Mouse (Mus musculus) lung, embryonic 16.5 days (tissue): ENCODE measurements around the gene Slc25a44. TPM values are rescaled to one million over a fixed set of nuclear protein-coding genes. Genes with fewer than 3 reads are reported as not detected.

Experiments
- ATAC-seq: fragments of 200-750 bp; cut with Nextera tagmentation; 2 replicates; pipeline ENCODE4 v1.8.0; 2017; ENCODE audit warnings: low read depth, mild to moderate bottlenecking, moderate library complexity
- H3K27ac ChIP-seq: fragments of 300-500 bp; sonication (generic); 2 replicates; pipeline ENCODE4 v1.5.1; 2014; ENCODE audit warnings: mild to moderate bottlenecking, control low read depth, low read length
- H3K27me3 ChIP-seq: fragments of 300-500 bp; sonication (generic); 2 replicates; pipeline ENCODE4 v1.6.1; 2014; ENCODE audit warnings: low read depth, low read length, mixed read lengths; ENCODE audit not compliant: control insufficient read depth, insufficient read depth
- H3K36me3 ChIP-seq: fragments of 300-500 bp; sonication (generic); 2 replicates; pipeline ENCODE4 v1.6.1; 2014; ENCODE audit warnings: low read length; ENCODE audit not compliant: control insufficient read depth, insufficient read depth
- H3K4me1 ChIP-seq: fragments of 300-500 bp; sonication (generic); replicated peaks from 2 replicates; pipeline ENCODE4 v1.6.1; 2014; ENCODE audit warnings: low read length, mixed read lengths; ENCODE audit not compliant: control insufficient read depth, insufficient read depth
- H3K4me2 ChIP-seq: fragments of 300-500 bp; sonication (generic); 2 replicates; pipeline ENCODE4 v1.6.1; 2014; ENCODE audit warnings: low read depth, low read length, control low read depth
- H3K4me3 ChIP-seq: fragments of 300-500 bp; sonication (generic); 2 replicates; pipeline ENCODE4 v1.5.1; 2014; ENCODE audit warnings: mild to moderate bottlenecking, low read length, control low read depth
- H3K9ac ChIP-seq: fragments of 300-500 bp; sonication (generic); 2 replicates; pipeline ENCODE4 v1.6.1; 2014; ENCODE audit warnings: low read length, control low read depth
- H3K9me3 ChIP-seq: fragments of 300-500 bp; sonication (generic); 2 replicates; pipeline ENCODE4 v1.6.1; 2016; ENCODE audit warnings: low read length; ENCODE audit not compliant: control insufficient read depth
- WGBS: fragments of 180-500 bp; shearing (Covaris S2); extraction: QIAGEN DNeasy Blood & Tissue Kit; methylation state at CpG from one replicate; pipeline ENCODE4 v1.1.7; 2014; 5-methylcytosine and 5-hydroxymethylcytosine counted together
- polyA plus RNA-seq: library from polyadenylated mRNA; unstranded; fragments of >200 nt; fragmentation: Nextera tagmentation; extraction: Ambion mirVana; gene quantifications from 2 replicates; pipeline ENCODE4 v1.2.1, GENCODE M21; 2015

Slc25a44 gene
- polyA plus RNA-seq, 1 experiment from 2014 or later = 16.0 TPM

DNA sequence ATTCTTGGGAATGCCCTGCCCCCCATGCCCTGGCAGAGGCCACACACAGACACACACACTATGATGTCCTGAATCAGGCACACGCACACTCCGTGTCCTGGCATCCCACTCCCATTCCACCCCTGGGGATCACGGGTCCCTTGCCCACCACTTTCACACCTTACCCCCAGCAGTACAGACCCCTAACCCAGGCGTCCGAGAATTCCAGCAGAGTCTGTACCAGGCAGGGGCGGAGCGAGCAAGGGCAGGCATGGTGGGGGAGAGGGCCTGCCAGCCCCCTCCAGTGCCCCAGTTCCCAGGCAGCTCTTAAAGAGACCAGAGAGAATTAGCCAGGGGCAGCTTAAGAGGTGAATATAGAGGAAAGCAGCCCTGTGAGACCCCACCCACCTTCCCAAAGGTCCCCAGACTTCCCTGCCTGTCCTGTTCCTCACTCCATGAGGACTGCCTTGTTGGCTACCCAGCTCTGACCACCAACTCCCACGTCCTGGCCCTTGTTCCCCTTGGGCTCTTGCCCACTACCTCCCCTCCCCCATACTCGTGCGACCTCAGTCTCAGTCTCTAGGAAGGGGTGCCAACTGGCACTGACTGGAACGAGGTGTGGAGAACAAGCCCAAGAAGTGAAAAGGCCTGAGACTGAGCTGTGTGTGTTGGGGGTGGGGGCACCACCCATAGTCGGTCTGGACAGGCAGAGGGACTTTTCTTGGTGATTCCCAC is 36.2 kb upstream of the Slc25a44 start, which contains the start of gene Sema4a:
TSS of gene Sema4a (minus strand) at position 200 of the 714 bp plus-strand sequence.
- peaks cover 3% of the 10 kb centered on the region; the same call in 1 of the 2 replicates for H3K27me3 ChIP-seq

GRCm38 (mm10) chr3:88460029-88460428 is 35.1 kb upstream of the Slc25a44 start:
- no peak for ATAC-seq
- Histone ChIP-seq H3K27me3 (peaks cover 3% of the 10 kb centered on the region; the same call in 1 of the 2 replicates), H3K4me3 (no peak overlapping the region), H3K4me1 (peaks cover 11% of the 10 kb centered on the region), H3K9me3 (no peaks in the 10 kb centered on the region), H3K9ac (no peak overlapping the region), H3K4me2 (no peak overlapping the region), H3K27ac (no peak overlapping the region), H3K36me3 (no peaks in the 10 kb centered on the region)
- WGBS = 70% methylated on average over 5 of the region's 5 CpGs

More for the DNA sequence above, 36.2 kb upstream of the Slc25a44 start, which contains the start of gene Sema4a:
- WGBS = 36% methylated on average over 12 of the region's 12 CpGs
- Histone ChIP-seq H3K4me1 (peaks cover 6% of the 10 kb centered on the region), H3K4me3 (no peak within 1 kb of the TSS), H3K4me2 (no peak within 1 kb of the TSS), H3K36me3 (no peaks in the 10 kb centered on the region), H3K27ac (no peak within 1 kb of the TSS), H3K9ac (no peak within 1 kb of the TSS), H3K9me3 (no peaks in the 10 kb centered on the region)
- peak; percentile 56 for ATAC-seq

- no peak overlapping the region for H3K9ac ChIP-seq
- no peak for ATAC-seq
- H3K4me2 ChIP-seq = no peak overlapping the region
- H3K9me3 ChIP-seq = no peaks in the 10 kb centered on the region
- H3K4me1 ChIP-seq = peaks cover 12% of the 10 kb centered on the region
- H3K36me3 ChIP-seq = no peaks in the 10 kb centered on the region
- H3K27me3 ChIP-seq = peaks cover 3% of the 10 kb centered on the region; the same call in 1 of the 2 replicates
- H3K4me3 ChIP-seq = no peak overlapping the region
- 2% methylated on average over 14 of the region's 14 CpGs for WGBS
- H3K27ac ChIP-seq = no peak overlapping the region
These were observed 33.9 kb upstream of the Slc25a44 start for GRCm38 (mm10) chr3:88458778-88459219.

- H3K9me3 ChIP-seq = no peaks in the 10 kb centered on the region
- H3K27me3 ChIP-seq = peaks cover 3% of the 10 kb centered on the region; the same call in 1 of the 2 replicates
- peaks cover 12% of the 10 kb centered on the region for H3K4me1 ChIP-seq
- H3K9ac ChIP-seq = no peak overlapping the region
- no peaks in the 10 kb centered on the region for H3K36me3 ChIP-seq
- no peak for ATAC-seq
- H3K27ac ChIP-seq = no peak overlapping the region
- H3K4me3 ChIP-seq = no peak overlapping the region
- no peak overlapping the region for H3K4me2 ChIP-seq
- 57% methylated on average over 7 of the region's 7 CpGs for WGBS
These were observed 32.0 kb upstream of the Slc25a44 start for GRCm38 (mm10) chr3:88456746-88457532.

- Histone ChIP-seq H3K4me2 (no peak overlapping the region), H3K9ac (no peak overlapping the region), H3K27me3 (peaks cover 3% of the 10 kb centered on the region; the same call in 1 of the 2 replicates), H3K4me1 (peaks cover 10% of the 10 kb centered on the region), H3K9me3 (no peaks in the 10 kb centered on the region), H3K4me3 (no peak overlapping the region), H3K27ac (no peak overlapping the region), H3K36me3 (no peaks in the 10 kb centered on the region)
- no peak for ATAC-seq
- WGBS = 72% methylated on average over 8 of the region's 8 CpGs
These were observed 31.4 kb upstream of the Slc25a44 start for GRCm38 (mm10) chr3:88456313-88456712.

- ATAC-seq = peak; percentile 55
- Histone ChIP-seq H3K4me2 (peak overlapping the region; percentile 3; the same call in 1 of the 2 replicates), H3K4me1 (peaks cover 6% of the 10 kb centered on the region; the same call in 1 of the 2 replicates), H3K27ac (peak overlapping the region; percentile 48; the same call in 1 of the 2 replicates), H3K9me3 (no peaks in the 10 kb centered on the region), H3K9ac (peak overlapping the region; percentile 32; the same call in 1 of the 2 replicates), H3K4me3 (no peak overlapping the region), H3K27me3 (peaks cover 3% of the 10 kb centered on the region; the same call in 1 of the 2 replicates), H3K36me3 (no peaks in the 10 kb centered on the region)
- WGBS = 67% methylated on average over 18 of the region's 18 CpGs
These were observed 30.8 kb upstream of the Slc25a44 start for GRCm38 (mm10) chr3:88455588-88456264.

DNA sequence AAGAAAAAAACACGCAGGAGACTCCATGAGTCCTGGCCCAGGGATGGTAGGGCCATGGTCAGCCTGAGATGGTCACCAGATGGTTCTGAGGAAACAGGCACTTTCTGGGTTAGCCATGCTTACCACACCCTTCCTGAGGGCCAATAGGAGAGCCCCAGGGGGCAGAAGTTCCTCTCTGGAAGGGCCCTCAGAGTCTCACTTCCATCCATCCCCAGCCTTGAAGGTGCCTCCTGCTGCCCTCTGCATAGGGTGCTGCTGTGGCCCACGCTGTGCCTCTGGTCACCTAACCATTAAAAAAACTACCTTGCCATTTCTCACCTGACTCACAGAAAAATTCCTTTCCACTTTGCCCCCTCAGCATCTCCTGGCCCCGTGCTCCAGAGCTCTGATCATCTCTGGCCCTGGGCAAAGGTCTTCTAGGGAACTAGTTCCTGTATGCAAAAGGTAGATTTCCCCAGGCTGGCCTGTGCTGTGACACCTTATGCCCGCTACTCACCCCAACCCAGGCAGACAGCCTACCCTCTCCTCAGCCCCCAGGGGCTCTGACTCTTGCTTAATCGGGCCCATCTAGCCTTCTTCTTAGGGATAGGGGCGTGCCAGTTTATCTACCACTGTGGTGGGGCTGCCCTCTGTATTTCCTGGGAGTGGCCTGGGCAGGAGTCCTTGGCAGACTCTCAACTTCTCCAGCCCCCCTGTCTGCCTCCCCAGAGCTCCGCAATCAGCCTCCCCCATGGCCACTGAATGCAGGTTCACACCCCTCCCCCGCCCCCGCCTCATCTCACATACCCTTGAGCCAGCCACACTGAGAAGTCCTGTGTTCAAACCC is 30.0 kb upstream of the Slc25a44 start:
- Histone ChIP-seq H3K36me3 (no peaks in the 10 kb centered on the region), H3K4me1 (peaks cover 6% of the 10 kb centered on the region; the same call in 1 of the 2 replicates), H3K27me3 (peaks cover 3% of the 10 kb centered on the region; the same call in 1 of the 2 replicates), H3K4me3 (no peak overlapping the region), H3K9me3 (no peaks in the 10 kb centered on the region), H3K4me2 (peak overlapping the region; percentile 3; the same call in 1 of the 2 replicates), H3K27ac (peak overlapping the region; percentile 48; the same call in 1 of the 2 replicates), H3K9ac (peak overlapping the region; percentile 32; the same call in 1 of the 2 replicates)
- ATAC-seq = peak; percentile 54
- 42% methylated on average over 9 of the region's 9 CpGs for WGBS

DNA sequence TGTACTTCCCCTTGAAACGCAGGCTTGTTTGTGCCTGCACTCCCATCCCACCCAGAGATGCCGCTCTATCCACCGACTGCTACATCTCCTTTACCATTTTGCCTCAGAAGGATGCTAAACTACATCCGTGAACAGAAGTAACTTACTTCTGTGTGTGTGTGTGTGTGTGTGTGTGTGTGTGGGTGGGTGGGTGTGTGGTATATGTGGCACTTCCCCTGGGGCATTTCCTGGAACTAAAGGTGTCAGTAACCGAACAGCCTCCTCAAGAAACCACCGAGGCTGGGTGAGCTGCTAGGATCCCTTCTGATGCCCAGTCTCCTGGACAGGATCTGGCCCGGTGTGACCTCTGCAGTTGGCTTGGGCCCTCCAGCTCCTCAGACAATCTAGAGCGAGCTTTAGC is 29.0 kb upstream of the Slc25a44 start:
- H3K4me2 ChIP-seq = no peak overlapping the region
- H3K36me3 ChIP-seq = no peaks in the 10 kb centered on the region
- H3K9ac ChIP-seq = no peak overlapping the region
- no peak overlapping the region for H3K4me3 ChIP-seq
- H3K27ac ChIP-seq = no peak overlapping the region
- no peak for ATAC-seq
- no peaks in the 10 kb centered on the region for H3K9me3 ChIP-seq
- H3K4me1 ChIP-seq = peaks cover 9% of the 10 kb centered on the region; the same call in 1 of the 2 replicates
- H3K27me3 ChIP-seq = peaks cover 1% of the 10 kb centered on the region; the same call in 1 of the 2 replicates
- WGBS = 66% methylated on average over 8 of the region's 8 CpGs
